Mouse (Mus musculus): ENCODE data around the gene Olfr281.

GRCm38 (mm10) chr15:98491332-98491731 lies 38.9 kb downstream of the Olfr281 start:
- TF ChIP-seq POLR2A (IDR thresholded peaks at IDR 0.05; ENCODE audit: insufficient read depth, low read depth, low read length) (no peak), CTCF (IDR thresholded peaks at IDR 0.05; ENCODE audit: insufficient read depth, low read depth, low read length) (no peak)

All from olfactory bulb, adult 2 months (tissue).